Mouse (Mus musculus): ENCODE data around the gene Krtdap. TPM values are rescaled to one million over a fixed set of nuclear protein-coding genes. Genes with fewer than 3 reads are reported as not detected.
A peak's percentile ranks its signal among the peaks of the same experiment; 100 is the strongest.

Gene Krtdap
- polyA plus RNA-seq, 1 experiment from 2014 or later, result 557 TPM

DNA sequence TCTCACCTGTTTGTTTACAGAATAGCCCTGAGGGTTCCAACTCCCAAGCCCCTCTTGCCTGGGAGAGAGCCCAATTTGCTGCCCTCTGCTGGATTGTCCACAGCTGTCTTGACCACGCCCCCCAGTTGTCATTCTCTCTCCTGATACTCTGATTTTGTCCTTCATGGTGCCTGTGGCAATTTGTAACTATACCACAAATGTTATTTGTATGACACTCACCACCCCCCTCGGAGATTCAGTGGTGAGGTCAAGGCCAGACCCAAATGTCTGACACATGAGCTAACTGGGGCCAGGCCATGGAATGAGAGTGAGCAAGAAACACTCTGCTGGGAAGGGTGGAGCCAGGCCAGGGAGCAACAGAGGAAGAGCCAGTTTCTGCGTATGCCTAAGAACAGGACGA lies 28.8 kb upstream of the Krtdap start:
- peaks cover 19% of the 10 kb centered on the region for H3K36me3 ChIP-seq (ENCODE audit: control insufficient read depth, insufficient read depth, low read length)
- no peaks in the 10 kb centered on the region for H3K27me3 ChIP-seq (replicated peaks; ENCODE audit: control insufficient read depth, insufficient read depth, low read length)
- ATAC-seq (ENCODE audit: low read depth), result no peak
- H3K9me3 ChIP-seq (ENCODE audit: control insufficient read depth, low read length), result peaks cover 13% of the 10 kb centered on the region
- H3K4me1 ChIP-seq (ENCODE audit: control insufficient read depth, insufficient read depth, low read length), result no peaks in the 10 kb centered on the region
- no peak overlapping the region for H3K4me2 ChIP-seq (ENCODE audit: low read depth, low read length)
- no peak overlapping the region for H3K9ac ChIP-seq (ENCODE audit: low read depth, low read length)
- H3K27ac ChIP-seq (replicated peaks; ENCODE audit: low read depth, low read length), result no peak overlapping the region
- peak; percentile 32 for DNase-seq (ENCODE audit: low spot score)
- 24% methylated on average over 4 of the region's 4 CpGs for WGBS
- H3K4me3 ChIP-seq (ENCODE audit: low read depth, low read length), result no peak overlapping the region

DNA sequence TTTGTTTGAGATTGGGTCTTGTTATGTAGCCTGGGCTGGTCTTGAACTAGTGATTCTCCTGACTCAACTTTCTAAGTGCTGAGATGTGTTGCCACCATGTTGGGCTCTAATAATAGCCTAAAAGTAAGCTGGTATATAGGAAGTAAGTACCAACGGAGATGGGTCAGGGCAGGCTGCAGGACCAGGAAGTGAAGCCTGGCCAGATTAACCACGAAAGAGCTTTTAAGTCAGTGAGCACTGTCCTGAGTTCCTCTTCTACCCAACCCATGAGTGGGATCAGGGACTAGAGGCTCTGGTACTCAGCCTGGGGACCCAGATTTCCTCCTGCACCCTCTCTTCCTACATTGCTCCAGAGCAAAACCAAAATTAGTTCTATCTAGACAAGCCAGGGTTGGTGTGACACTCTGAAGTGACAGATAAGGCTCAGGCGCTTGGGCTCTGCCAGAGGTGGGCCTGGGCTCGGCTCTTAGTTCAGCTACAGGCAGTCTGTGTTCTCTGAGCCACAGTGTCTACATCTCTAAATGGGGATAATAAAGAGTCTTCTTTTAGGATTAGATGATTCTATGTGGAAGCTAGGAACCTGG lies 25.8 kb upstream of the Krtdap start:
- no peak for DNase-seq (ENCODE audit: low spot score)
- Histone ChIP-seq H3K4me1 (ENCODE audit: control insufficient read depth, insufficient read depth, low read length) (no peaks in the 10 kb centered on the region), H3K4me3 (ENCODE audit: low read depth, low read length) (no peak overlapping the region), H3K9me3 (ENCODE audit: control insufficient read depth, low read length) (no peaks in the 10 kb centered on the region), H3K9ac (ENCODE audit: low read depth, low read length) (no peak overlapping the region), H3K4me2 (ENCODE audit: low read depth, low read length) (no peak overlapping the region), H3K27me3 (replicated peaks; ENCODE audit: control insufficient read depth, insufficient read depth, low read length) (0 out of 2 replicates have a peak, but pooled peaks cover 3% of the 10 kb centered on the region), H3K27ac (replicated peaks; ENCODE audit: low read depth, low read length) (no peak overlapping the region), H3K36me3 (ENCODE audit: control insufficient read depth, insufficient read depth, low read length) (no peaks in the 10 kb centered on the region)
- WGBS, result 66% methylated on average over 4 of the region's 4 CpGs
- no peak for ATAC-seq (ENCODE audit: low read depth)

DNA sequence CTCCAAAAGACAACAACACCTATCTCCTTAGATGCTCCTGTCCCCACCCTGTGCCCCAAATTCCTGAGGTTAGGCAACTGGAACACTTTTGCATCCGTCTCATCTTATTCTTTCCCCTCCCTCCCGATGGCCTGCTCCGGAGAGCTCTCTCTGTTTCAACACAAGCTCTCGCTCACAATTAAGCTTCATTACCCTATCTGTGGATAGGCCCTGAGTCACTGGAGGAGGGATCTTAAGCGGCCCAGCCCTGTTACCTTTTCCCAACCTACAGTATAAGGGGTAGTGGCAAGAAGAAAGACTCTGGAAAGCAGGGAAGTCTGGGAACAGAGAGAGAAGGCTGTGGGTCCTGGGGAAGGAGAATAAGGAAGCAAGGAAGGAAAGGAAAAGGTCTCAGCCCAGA lies 24.2 kb upstream of the Krtdap start, which contains the start of gene Dmkn:
Dmkn (plus strand) TSS at position 301 of the 400 bp plus-strand sequence.
- Histone ChIP-seq H3K4me3 (ENCODE audit: low read depth, low read length) (no peak within 1 kb of the TSS), H3K27ac (replicated peaks; ENCODE audit: low read depth, low read length) (no peak within 1 kb of the TSS)
- 41% methylated on average over 5 of the region's 5 CpGs for WGBS

DNA sequence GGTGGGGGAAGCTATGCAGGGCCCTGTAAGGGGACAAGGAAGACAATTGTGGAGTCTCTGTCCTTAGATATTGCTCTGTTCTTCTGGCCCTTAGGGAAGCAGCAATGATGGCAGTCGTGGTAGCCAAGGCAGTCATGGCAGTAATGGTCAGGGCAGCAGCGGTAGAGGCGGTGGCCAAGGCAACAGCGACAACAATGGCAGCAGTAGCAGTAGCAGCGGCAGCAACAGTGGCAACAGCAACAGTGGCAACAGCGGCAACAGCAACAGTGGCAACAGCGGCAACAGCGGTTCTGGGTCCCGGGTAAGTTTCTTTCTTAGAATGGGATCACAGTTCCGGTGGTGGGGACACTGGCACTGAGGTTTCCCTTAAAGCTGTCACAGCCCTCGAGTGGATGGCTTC lies 22.5 kb upstream of the Krtdap start:
- no peaks in the 10 kb centered on the region for H3K36me3 ChIP-seq (ENCODE audit: control insufficient read depth, insufficient read depth, low read length)
- H3K4me2 ChIP-seq (ENCODE audit: low read depth, low read length), result no peak overlapping the region
- no peak overlapping the region for H3K4me3 ChIP-seq (ENCODE audit: low read depth, low read length)
- no peak for DNase-seq (ENCODE audit: low spot score)
- no peak for ATAC-seq (ENCODE audit: low read depth)
- H3K9me3 ChIP-seq (ENCODE audit: control insufficient read depth, low read length), result no peaks in the 10 kb centered on the region
- WGBS, result 49% methylated on average over 7 of the region's 11 CpGs
- no peaks in the 10 kb centered on the region for H3K4me1 ChIP-seq (ENCODE audit: control insufficient read depth, insufficient read depth, low read length)
- H3K27ac ChIP-seq (replicated peaks; ENCODE audit: low read depth, low read length), result no peak overlapping the region
- H3K9ac ChIP-seq (ENCODE audit: low read depth, low read length), result no peak overlapping the region
- 0 out of 2 replicates have a peak, but pooled peaks cover 3% of the 10 kb centered on the region for H3K27me3 ChIP-seq (replicated peaks; ENCODE audit: control insufficient read depth, insufficient read depth, low read length)

More for the DNA sequence above, 24.2 kb upstream of the Krtdap start, which contains the start of gene Dmkn:
- no peak for DNase-seq (ENCODE audit: low spot score)
- Histone ChIP-seq H3K4me1 (ENCODE audit: control insufficient read depth, insufficient read depth, low read length) (no peaks in the 10 kb centered on the region), H3K27me3 (replicated peaks; ENCODE audit: control insufficient read depth, insufficient read depth, low read length) (0 out of 2 replicates have a peak, but pooled peaks cover 3% of the 10 kb centered on the region), H3K4me2 (ENCODE audit: low read depth, low read length) (no peak within 1 kb of the TSS), H3K9ac (ENCODE audit: low read depth, low read length) (no peak within 1 kb of the TSS), H3K36me3 (ENCODE audit: control insufficient read depth, insufficient read depth, low read length) (no peaks in the 10 kb centered on the region), H3K9me3 (ENCODE audit: control insufficient read depth, low read length) (no peaks in the 10 kb centered on the region)
- ATAC-seq (ENCODE audit: low read depth), result no peak

DNA sequence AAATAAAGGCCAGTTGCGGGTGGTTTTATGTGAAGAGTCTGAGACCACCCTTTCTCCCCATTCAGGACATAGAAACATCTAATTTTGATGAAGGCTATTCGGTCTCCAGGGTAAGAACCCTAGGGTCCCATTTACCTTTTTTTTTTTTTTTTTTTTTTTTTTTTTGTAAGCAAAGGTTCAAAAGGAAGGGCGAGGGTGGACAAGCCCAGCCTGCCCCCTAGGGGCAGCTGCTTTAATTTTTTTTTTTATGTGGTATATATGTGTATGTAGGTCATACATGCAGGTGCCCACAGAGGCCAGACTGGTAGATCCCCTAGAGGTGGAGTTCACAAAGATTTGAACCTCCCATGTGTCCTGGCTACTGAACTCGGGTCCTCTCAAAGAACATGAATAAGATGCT lies 21.3 kb upstream of the Krtdap start:
- H3K9ac ChIP-seq (ENCODE audit: low read depth, low read length), result no peak overlapping the region
- ATAC-seq (ENCODE audit: low read depth) (no peak), DNase-seq (ENCODE audit: low spot score) (no peak)
- no peak overlapping the region for H3K4me3 ChIP-seq (ENCODE audit: low read depth, low read length)
- 0 out of 2 replicates have a peak, but pooled peaks cover 3% of the 10 kb centered on the region for H3K27me3 ChIP-seq (replicated peaks; ENCODE audit: control insufficient read depth, insufficient read depth, low read length)
- no peaks in the 10 kb centered on the region for H3K36me3 ChIP-seq (ENCODE audit: control insufficient read depth, insufficient read depth, low read length)
- no peak overlapping the region for H3K4me2 ChIP-seq (ENCODE audit: low read depth, low read length)
- no peaks in the 10 kb centered on the region for H3K4me1 ChIP-seq (ENCODE audit: control insufficient read depth, insufficient read depth, low read length)
- no peaks in the 10 kb centered on the region for H3K9me3 ChIP-seq (ENCODE audit: control insufficient read depth, low read length)
- WGBS, result 87% methylated on average over 4 of the region's 4 CpGs
- no peak overlapping the region for H3K27ac ChIP-seq (replicated peaks; ENCODE audit: low read depth, low read length)

DNA sequence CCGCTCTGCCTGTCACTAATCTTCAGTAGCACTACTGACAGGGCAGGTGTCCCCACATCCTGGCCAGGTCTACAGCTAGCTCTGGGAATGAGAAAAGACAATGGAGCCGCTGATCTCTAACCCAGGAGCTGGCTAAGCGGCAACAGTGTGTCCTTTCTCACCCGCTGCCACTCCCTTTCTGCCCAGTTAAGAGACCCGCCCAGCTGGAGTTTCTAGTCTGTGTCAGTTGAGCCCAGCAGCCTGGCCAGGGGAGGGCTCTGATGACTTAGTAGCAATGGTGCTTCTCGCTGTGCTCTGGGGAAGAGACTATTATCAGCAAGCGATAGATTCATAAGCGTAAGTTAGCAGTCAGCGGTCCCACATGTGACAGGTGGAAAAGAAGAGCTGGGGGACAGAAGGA lies 18.5 kb upstream of the Krtdap start:
- ATAC-seq (ENCODE audit: low read depth) (no peak), DNase-seq (ENCODE audit: low spot score) (no peak)
- no peak overlapping the region for H3K4me3 ChIP-seq (ENCODE audit: low read depth, low read length)

DNA sequence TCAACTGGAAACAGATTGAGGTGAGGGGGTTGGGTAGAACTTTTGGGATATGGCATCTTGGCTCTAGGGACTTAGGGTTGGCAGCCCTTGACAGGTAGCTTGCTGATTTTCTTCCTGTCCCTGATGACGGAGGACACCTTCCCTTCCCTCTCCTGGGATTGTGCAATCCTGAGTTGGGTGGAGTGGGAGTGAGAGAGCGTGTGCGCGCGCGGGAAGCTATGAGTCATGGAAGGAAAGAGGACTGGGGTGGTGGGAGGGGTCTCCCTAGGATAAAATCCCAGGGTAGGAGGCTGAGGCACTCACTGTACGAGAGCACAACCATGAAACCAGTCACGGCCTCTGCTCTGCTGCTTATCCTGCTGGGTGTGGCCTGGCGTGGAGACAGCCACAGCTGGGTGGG lies 11.6 kb upstream of the Krtdap start:
- Histone ChIP-seq H3K36me3 (ENCODE audit: control insufficient read depth, insufficient read depth, low read length) (no peaks in the 10 kb centered on the region), H3K27me3 (replicated peaks; ENCODE audit: control insufficient read depth, insufficient read depth, low read length) (no peaks in the 10 kb centered on the region), H3K4me2 (ENCODE audit: low read depth, low read length) (no peak overlapping the region), H3K27ac (replicated peaks; ENCODE audit: low read depth, low read length) (no peak overlapping the region), H3K9me3 (ENCODE audit: control insufficient read depth, low read length) (no peaks in the 10 kb centered on the region), H3K9ac (ENCODE audit: low read depth, low read length) (no peak overlapping the region), H3K4me1 (ENCODE audit: control insufficient read depth, insufficient read depth, low read length) (no peaks in the 10 kb centered on the region), H3K4me3 (ENCODE audit: low read depth, low read length) (no peak overlapping the region)
- 78% methylated on average over 9 of the region's 9 CpGs for WGBS
- ATAC-seq (ENCODE audit: low read depth) (no peak), DNase-seq (ENCODE audit: low spot score) (peak; percentile 20)

More for the DNA sequence above, 18.5 kb upstream of the Krtdap start:
- H3K9me3 ChIP-seq (ENCODE audit: control insufficient read depth, low read length), result no peaks in the 10 kb centered on the region
- H3K9ac ChIP-seq (ENCODE audit: low read depth, low read length), result no peak overlapping the region
- H3K4me1 ChIP-seq (ENCODE audit: control insufficient read depth, insufficient read depth, low read length), result no peaks in the 10 kb centered on the region
- H3K4me2 ChIP-seq (ENCODE audit: low read depth, low read length), result no peak overlapping the region
- 33% methylated on average over 9 of the region's 9 CpGs for WGBS
- H3K27ac ChIP-seq (replicated peaks; ENCODE audit: low read depth, low read length), result no peak overlapping the region
- 0 out of 2 replicates have a peak, but pooled peaks cover 3% of the 10 kb centered on the region for H3K27me3 ChIP-seq (replicated peaks; ENCODE audit: control insufficient read depth, insufficient read depth, low read length)
- no peaks in the 10 kb centered on the region for H3K36me3 ChIP-seq (ENCODE audit: control insufficient read depth, insufficient read depth, low read length)

DNA sequence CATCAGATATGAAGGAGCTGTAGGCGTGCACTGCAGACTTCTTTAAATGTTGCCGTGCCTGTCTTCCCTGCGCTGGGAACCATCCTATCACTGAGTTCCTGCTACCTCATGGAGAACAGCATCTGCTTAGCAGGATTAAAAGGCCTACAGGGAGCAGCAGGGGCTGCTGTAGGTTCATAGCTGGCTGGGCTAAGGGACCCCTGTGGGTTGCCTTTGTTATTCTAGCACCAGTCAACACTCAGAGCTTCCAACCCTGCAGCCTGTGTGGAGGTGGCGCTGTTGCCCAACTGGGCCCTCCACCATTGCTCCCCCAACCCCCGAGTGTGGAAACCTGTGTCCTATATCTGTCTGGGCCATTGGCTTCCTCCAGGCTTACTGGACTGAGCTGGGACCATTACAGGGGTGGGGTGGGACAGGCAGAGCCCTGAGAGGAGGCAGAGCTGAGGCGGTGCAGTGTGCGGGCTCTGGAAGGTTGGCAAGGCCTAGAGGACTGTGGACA lies 10.6 kb upstream of the Krtdap start:
- no peaks in the 10 kb centered on the region for H3K36me3 ChIP-seq (ENCODE audit: control insufficient read depth, insufficient read depth, low read length)
- DNase-seq (ENCODE audit: low spot score), result no peak
- H3K4me3 ChIP-seq (ENCODE audit: low read depth, low read length), result no peak overlapping the region
- no peak overlapping the region for H3K4me2 ChIP-seq (ENCODE audit: low read depth, low read length)
- H3K27me3 ChIP-seq (replicated peaks; ENCODE audit: control insufficient read depth, insufficient read depth, low read length), result no peaks in the 10 kb centered on the region
- H3K9ac ChIP-seq (ENCODE audit: low read depth, low read length), result no peak overlapping the region
- H3K27ac ChIP-seq (replicated peaks; ENCODE audit: low read depth, low read length), result no peak overlapping the region
- H3K4me1 ChIP-seq (ENCODE audit: control insufficient read depth, insufficient read depth, low read length), result no peaks in the 10 kb centered on the region
- H3K9me3 ChIP-seq (ENCODE audit: control insufficient read depth, low read length), result no peaks in the 10 kb centered on the region
- ATAC-seq (ENCODE audit: low read depth), result no peak
- WGBS, result 51% methylated on average over 7 of the region's 7 CpGs

DNA sequence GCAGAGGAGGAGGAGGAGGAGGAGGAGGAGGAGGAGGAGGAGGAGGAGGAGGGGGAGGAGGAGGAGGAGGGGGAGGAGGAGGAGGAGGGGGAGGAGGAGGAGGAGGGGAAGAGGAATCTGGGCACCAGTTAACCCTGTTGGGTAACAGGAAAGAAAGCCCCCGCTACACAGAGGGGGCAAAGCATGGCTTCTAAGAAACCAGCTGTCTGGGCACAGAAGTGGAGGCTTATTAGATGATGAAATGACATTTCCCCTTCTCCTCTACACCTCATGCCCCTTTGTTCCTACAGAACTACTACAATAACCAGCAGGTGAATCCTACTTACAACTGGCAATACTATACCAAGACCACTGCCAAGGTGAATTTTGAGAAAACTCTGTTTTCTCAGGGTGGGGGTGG lies 9.8 kb upstream of the Krtdap start:
- Histone ChIP-seq H3K9ac (ENCODE audit: low read depth, low read length) (no peak overlapping the region), H3K4me3 (ENCODE audit: low read depth, low read length) (no peak overlapping the region), H3K27ac (replicated peaks; ENCODE audit: low read depth, low read length) (no peak overlapping the region), H3K27me3 (replicated peaks; ENCODE audit: control insufficient read depth, insufficient read depth, low read length) (no peaks in the 10 kb centered on the region), H3K9me3 (ENCODE audit: control insufficient read depth, low read length) (no peaks in the 10 kb centered on the region), H3K4me2 (ENCODE audit: low read depth, low read length) (no peak overlapping the region), H3K4me1 (ENCODE audit: control insufficient read depth, insufficient read depth, low read length) (no peaks in the 10 kb centered on the region), H3K36me3 (ENCODE audit: control insufficient read depth, insufficient read depth, low read length) (no peaks in the 10 kb centered on the region)
- no peak for ATAC-seq (ENCODE audit: low read depth)
- WGBS, result 67% methylated on average over 1 of the region's 1 CpGs
- no peak for DNase-seq (ENCODE audit: low spot score)

Measured in embryonic facial prominence, embryonic 14.5 days (tissue).